Mouse (Mus musculus): Measurements from ENCODE around the gene Lix1l.

GRCm38 (mm10) chr3:96668424-96669067 is 67.6 kb downstream of the Lix1l start:
- TF ChIP-seq CTCF (IDR thresholded peaks at IDR 0.05; ENCODE audit: insufficient read depth, low read length) (no peak), POLR2A (IDR thresholded peaks at IDR 0.05; ENCODE audit: borderline replicate concordance, extremely low read depth, low read depth, low read length) (no peak)

Data from lung, adult 2 months (tissue).